Mouse (Mus musculus) CH12.LX (cell line): ENCODE measurements at regions not wholly inside any gene's neighbourhood (a gene's known extent, or its start where the extent isn't known, plus 50 kb on each side); places are given as distances from the start of the nearest gene placed in this dataset.

ENCODE experiments used
- DNase-seq: peaks from one replicate; pipeline ENCODE4 v3.0.0-alpha.2; 2013; ENCODE audit errors: extremely low read depth
- H3K27ac ChIP-seq: 2 replicates; pipeline ENCODE4 v1.5.1; 2012; ENCODE audit warnings: low read depth, mild to moderate bottlenecking, control low read depth, moderate library complexity; ENCODE audit not compliant: insufficient read depth
- H3K27me3 ChIP-seq: replicated peaks from 2 replicates; pipeline ENCODE3; 2012; ENCODE audit warnings: inconsistent platforms
- H3K36me3 ChIP-seq, 2 experiments: replicated peaks in 1 of 2; 2 replicates each; pipeline versions ENCODE3 to v1.6.1; 2012; ENCODE audit warnings: inconsistent platforms in 1 of 2, low read length in 1 of 2, mild to moderate bottlenecking in 1 of 2, mixed read lengths in 1 of 2, moderate library complexity in 1 of 2; ENCODE audit not compliant: control insufficient read depth in 1 of 2, insufficient read depth in 1 of 2
- H3K4me1 ChIP-seq, 2 experiments: 2 replicates each; pipeline ENCODE4 v1.6.1; 2012; ENCODE audit warnings: inconsistent platforms in 1 of 2, moderate library complexity in 1 of 2; ENCODE audit not compliant: insufficient read depth in 2 of 2, control insufficient read depth in 1 of 2
- H3K4me2 ChIP-seq: 2 replicates; pipeline ENCODE4 v1.6.1; 2012; ENCODE audit warnings: low read depth, mild to moderate bottlenecking, control low read depth; ENCODE audit not compliant: poor library complexity, insufficient read depth, severe bottlenecking
- H3K4me3 ChIP-seq, 3 experiments: fragments of 150-350 bp in 1 of 3; sonication (generic) in 1 of 3; replicated peaks in 1 of 3; 2 replicates each; pipeline versions ENCODE3 to v1.5.1; 2011 to 2012; ENCODE audit warnings: low read depth in 2 of 3, low read length in 2 of 3, mild to moderate bottlenecking in 2 of 3, moderate library complexity in 2 of 3, control low read depth in 1 of 3, improper control_type of control experiment in 1 of 3, inconsistent platforms in 1 of 3, mixed read lengths in 1 of 3; ENCODE audit not compliant: poor library complexity in 1 of 3
- H3K79me2 ChIP-seq: replicated peaks from 2 replicates; pipeline ENCODE4 v1.6.1; 2012; ENCODE audit warnings: mild to moderate bottlenecking, moderate library complexity; ENCODE audit not compliant: control insufficient read depth, poor library complexity, insufficient read depth, severe bottlenecking; ENCODE audit errors: extremely low read depth
- H3K9ac ChIP-seq: 2 replicates; pipeline ENCODE4 v1.6.1; 2012; ENCODE audit warnings: low read depth, mild to moderate bottlenecking, control low read depth, moderate library complexity; ENCODE audit not compliant: insufficient read depth
- H3K9me3 ChIP-seq: replicated peaks from 2 replicates; pipeline ENCODE3; 2012; ENCODE audit warnings: low read length, inconsistent platforms, mixed read lengths
- BHLHE40 ChIP-seq: IDR thresholded peaks from 2 replicates; pipeline ENCODE4 v1.6.1; 2011; ENCODE audit warnings: mild to moderate bottlenecking, low read depth, low read length, improper control_type of control experiment
- CHD2 ChIP-seq: IDR thresholded peaks from 2 replicates; pipeline ENCODE4 v1.6.1; 2011; ENCODE audit warnings: low read length, improper control_type of control experiment
- CTCF ChIP-seq, 2 experiments: IDR thresholded peaks in 1 of 2; conservative IDR thresholded peaks in 1 of 2; 2 replicates each; pipeline ENCODE4 v1.5.1; 2011 to 2012; ENCODE audit warnings: low read depth in 2 of 2, low read length in 2 of 2, improper control_type of control experiment in 1 of 2, inconsistent platforms in 1 of 2, mild to moderate bottlenecking in 1 of 2, moderate library complexity in 1 of 2
- E2F4 ChIP-seq: IDR thresholded peaks from 2 replicates; pipeline ENCODE4 v1.6.1; 2011; ENCODE audit warnings: low read depth, low read length, improper control_type of control experiment; ENCODE audit not compliant: insufficient replicate concordance
- ELF1 ChIP-seq: IDR thresholded peaks from 2 replicates; pipeline ENCODE4 v1.6.1; 2014; ENCODE audit warnings: low read depth, mild to moderate bottlenecking, inconsistent platforms, low read length, improper control_type of control experiment
- EP300 ChIP-seq: IDR thresholded peaks from 2 replicates; pipeline ENCODE4 v1.6.1; 2011; ENCODE audit warnings: low read length, improper control_type of control experiment
- ETS1 ChIP-seq: conservative IDR thresholded peaks from 2 replicates; pipeline ENCODE4 v1.6.1; 2012; ENCODE audit warnings: low read depth, mild to moderate bottlenecking, inconsistent platforms, low read length, improper control_type of control experiment, moderate library complexity
- IRF4 ChIP-seq: IDR thresholded peaks from 2 replicates; pipeline ENCODE4 v1.6.1; 2014; ENCODE audit warnings: low read depth, mild to moderate bottlenecking, inconsistent platforms, low read length, improper control_type of control experiment
- JUND ChIP-seq: conservative IDR thresholded peaks from 2 replicates; pipeline ENCODE4 v1.6.1; 2011; ENCODE audit warnings: low read depth, low read length, improper control_type of control experiment
- KAT2A ChIP-seq: IDR thresholded peaks from 2 replicates; pipeline ENCODE4 v1.6.1; 2012; ENCODE audit warnings: low read length, improper control_type of control experiment, inconsistent platforms; ENCODE audit not compliant: insufficient replicate concordance
- MAFK ChIP-seq: IDR thresholded peaks from 2 replicates; pipeline ENCODE4 v1.6.1; 2011; ENCODE audit warnings: low read length, improper control_type of control experiment; ENCODE audit not compliant: insufficient replicate concordance
- MAX ChIP-seq: IDR thresholded peaks from 2 replicates; pipeline ENCODE4 v1.6.1; 2011; ENCODE audit warnings: low read length, improper control_type of control experiment
- MAZ ChIP-seq: IDR thresholded peaks from 2 replicates; pipeline ENCODE4 v1.6.1; 2012; ENCODE audit warnings: low read depth, mild to moderate bottlenecking, inconsistent platforms, low read length, improper control_type of control experiment, moderate library complexity
- MEF2A ChIP-seq: IDR thresholded peaks from 2 replicates; pipeline ENCODE4 v1.6.1; 2014; ENCODE audit warnings: low read depth, mild to moderate bottlenecking, inconsistent platforms, low read length, improper control_type of control experiment, borderline replicate concordance
- MXI1 ChIP-seq: IDR thresholded peaks from 2 replicates; pipeline ENCODE4 v1.6.1; 2011; ENCODE audit warnings: mild to moderate bottlenecking, low read depth, low read length, improper control_type of control experiment
- MYC ChIP-seq: IDR thresholded peaks from 2 replicates; pipeline ENCODE4 v1.6.1; 2011; ENCODE audit warnings: low read depth, mild to moderate bottlenecking, improper control_type of control experiment, low read length
- NELFE ChIP-seq: IDR thresholded peaks from 2 replicates; pipeline ENCODE4 v1.6.1; 2011; ENCODE audit warnings: low read depth, low read length, improper control_type of control experiment
- NRF1 ChIP-seq: IDR thresholded peaks from 2 replicates; pipeline ENCODE4 v1.6.1; 2014; ENCODE audit warnings: low read depth, mild to moderate bottlenecking, inconsistent platforms, low read length, improper control_type of control experiment, moderate library complexity
- POLR2AphosphoS2 ChIP-seq: IDR thresholded peaks from 2 replicates; pipeline ENCODE4 v1.6.1; 2011; ENCODE audit warnings: low read depth, low read length, improper control_type of control experiment
- RAD21 ChIP-seq: IDR thresholded peaks from 2 replicates; pipeline ENCODE4 v1.6.1; 2011; ENCODE audit warnings: low read depth, mild to moderate bottlenecking, low read length, improper control_type of control experiment, moderate library complexity
- RCOR1 ChIP-seq: conservative IDR thresholded peaks from 2 replicates; pipeline ENCODE4 v1.6.1; 2012; ENCODE audit warnings: low read depth, mild to moderate bottlenecking, inconsistent platforms, low read length, improper control_type of control experiment
- SIN3A ChIP-seq: IDR thresholded peaks from 2 replicates; pipeline ENCODE4 v1.6.1; 2012; ENCODE audit warnings: low read length, improper control_type of control experiment, inconsistent platforms
- TCF12 ChIP-seq: IDR thresholded peaks from 2 replicates; pipeline ENCODE4 v1.6.1; 2014; ENCODE audit warnings: low read depth, mild to moderate bottlenecking, inconsistent platforms, low read length, improper control_type of control experiment
- ZC3H11A ChIP-seq: IDR thresholded peaks from 2 replicates; pipeline ENCODE4 v1.6.1; 2012; ENCODE audit warnings: low read depth, mild to moderate bottlenecking, inconsistent platforms, low read length, improper control_type of control experiment
- ZNF384 ChIP-seq: IDR thresholded peaks from 2 replicates; pipeline ENCODE4 v1.6.1; 2012; ENCODE audit warnings: low read depth, low read length, improper control_type of control experiment, inconsistent platforms
- dilution Hi-C: fragments of 300-500 bp; cut with MboI; formaldehyde crosslinking; loops from 2 replicates; pipeline ENCODE4 v1.14.3; 2020; ENCODE audit warnings: low sequenced_read_pairs; ENCODE audit not compliant: extremely low pct_unique_long_range_greater_than_20kb, extremely low pct_ligation_motif_present
- in situ Hi-C: fragments of 300-500 bp; cut with MboI; formaldehyde crosslinking; loops from 3 replicates; pipeline ENCODE4 v1.14.3; 2019; ENCODE audit warnings: low sequenced_read_pairs, low pct_ligation_motif_present, low pct_unique_long_range_greater_than_20kb, mixed read lengths

- Histone ChIP-seq H3K4me1 (no peaks in the 10 kb centered on the region), H3K4me3 (no peak overlapping the region), H3K79me2 (no peaks in the 10 kb centered on the region), H3K36me3 (no peaks in the 10 kb centered on the region), H3K27me3 (no peaks in the 10 kb centered on the region), H3K9me3 (peaks cover 68% of the 10 kb centered on the region), H3K4me2 (no peak overlapping the region), H3K27ac (no peak overlapping the region), H3K9ac (no peak overlapping the region)
- TF ChIP-seq ETS1 (no peak), MAZ (no peak), BHLHE40 (no peak), JUND (no peak), E2F4 (no peak), EP300 (no peak), MEF2A (no peak), MAX (no peak), SIN3A (no peak), MAFK (no peak), RCOR1 (no peak), KAT2A (no peak), MXI1 (no peak), ELF1 (no peak), POLR2AphosphoS2 (no peak), ZC3H11A (no peak), CHD2 (no peak)
- in situ Hi-C loops: no loop called here
- dilution Hi-C loops: no loop called here
- no peak for DNase-seq
Measured at GRCm38 (mm10) chr9:113122253-113122749, 585.8 kb downstream of the Pdcd6ip start.

GRCm38 (mm10) chr9:113120385-113120784, 587.7 kb downstream of the Pdcd6ip start:
- no peak overlapping the region for H3K9ac ChIP-seq
- no peak overlapping the region for H3K4me3 ChIP-seq
- no peaks in the 10 kb centered on the region for H3K4me1 ChIP-seq
- dilution Hi-C loops (no loop called here), in situ Hi-C loops (no loop called here)
- no peak overlapping the region for H3K4me2 ChIP-seq
- no peak overlapping the region for H3K27ac ChIP-seq
- H3K36me3 ChIP-seq: no peaks in the 10 kb centered on the region
- DNase-seq: no peak
- TF ChIP-seq MAFK: no peak
- TF ChIP-seq ETS1: no peak
- no peak for TF ChIP-seq CTCF (conservative IDR thresholded peaks at IDR 0.05 in 1 of 2, IDR thresholded peaks at IDR 0.05 in 1 of 2; ENCODE audit: low read depth in 2 of 2, low read length in 2 of 2)
- no peak for TF ChIP-seq IRF4
- no peak for TF ChIP-seq KAT2A
- TF ChIP-seq RAD21: no peak
- no peak for TF ChIP-seq JUND
- no peak for TF ChIP-seq MXI1
- TF ChIP-seq NELFE: no peak
- no peak for TF ChIP-seq MAX
- no peak for TF ChIP-seq ZNF384
- TF ChIP-seq SIN3A: no peak
- no peak for TF ChIP-seq NRF1
- no peak for TF ChIP-seq MYC
- TF ChIP-seq TCF12: no peak
- peaks cover 67% of the 10 kb centered on the region for H3K9me3 ChIP-seq
- H3K79me2 ChIP-seq: no peaks in the 10 kb centered on the region
- no peaks in the 10 kb centered on the region for H3K27me3 ChIP-seq
